Mouse (Mus musculus): ENCODE measurements around the gene Nae1. TPM values are rescaled to one million over a fixed set of nuclear protein-coding genes. Genes with fewer than 3 reads are reported as not detected.
A peak's percentile ranks its signal among the peaks of the same experiment; 100 is the strongest.

Nae1 gene
- polyA plus RNA-seq, 1 experiment from 2014 or later: 129 TPM

- no peak for ATAC-seq (ENCODE audit: insufficient number of reproducible peaks, insufficient read depth, low FRiP score, low TSS enrichment)
- Histone ChIP-seq H3K27me3 (peaks cover 61% of the 10 kb centered on the region), H3K36me3 (no peaks in the 10 kb centered on the region), H3K27ac (no peak overlapping the region), H3K9ac (no peak overlapping the region), H3K4me2 (replicated peaks) (no peak overlapping the region), H3K4me1 (peaks cover 15% of the 10 kb centered on the region; the same call in 1 of the 2 replicates), H3K9me3 (no peaks in the 10 kb centered on the region), H3K4me3 (no peak overlapping the region)
- 11% methylated on average over 11 of the region's 11 CpGs for WGBS
These were observed 7.7 kb upstream of the Nae1 start for GRCm38 (mm10) chr8:104542160-104542559.

GRCm38 (mm10) chr8:104541515-104541880 lies 7.1 kb upstream of the Nae1 start:
- H3K4me1 ChIP-seq: peaks cover 15% of the 10 kb centered on the region; the same call in 1 of the 2 replicates
- no peak overlapping the region for H3K27ac ChIP-seq
- H3K4me2 ChIP-seq (replicated peaks): peak overlapping the region; percentile 95
- H3K4me3 ChIP-seq: peak overlapping the region; percentile 49
- H3K9me3 ChIP-seq: no peaks in the 10 kb centered on the region
- no peak overlapping the region; the same call in 1 of the 2 replicates for H3K9ac ChIP-seq
- peaks cover 61% of the 10 kb centered on the region for H3K27me3 ChIP-seq
- no peak for ATAC-seq (ENCODE audit: insufficient number of reproducible peaks, insufficient read depth, low FRiP score, low TSS enrichment)
- no peaks in the 10 kb centered on the region for H3K36me3 ChIP-seq
- WGBS: 11% methylated on average over 8 of the region's 8 CpGs

- Histone ChIP-seq H3K9ac (peak overlapping the region; percentile 47), H3K4me2 (replicated peaks) (peak overlapping the region; percentile 95), H3K36me3 (no peaks in the 10 kb centered on the region), H3K9me3 (no peaks in the 10 kb centered on the region), H3K4me1 (peaks cover 15% of the 10 kb centered on the region; the same call in 1 of the 2 replicates), H3K27ac (no peak overlapping the region), H3K27me3 (peaks cover 61% of the 10 kb centered on the region), H3K4me3 (peak overlapping the region; percentile 49)
- WGBS: under 1% methylated on average over 75 of the region's 76 CpGs
- no peak for ATAC-seq (ENCODE audit: insufficient number of reproducible peaks, insufficient read depth, low FRiP score, low TSS enrichment)
These were observed 6.5 kb upstream of the Nae1 start for GRCm38 (mm10) chr8:104540710-104541514.

GRCm38 (mm10) chr8:104540238-104540637 lies 5.8 kb upstream of the Nae1 start:
- H3K4me2 ChIP-seq (replicated peaks): peak overlapping the region; percentile 95
- H3K27me3 ChIP-seq: peaks cover 61% of the 10 kb centered on the region
- no peak for ATAC-seq (ENCODE audit: insufficient number of reproducible peaks, insufficient read depth, low FRiP score, low TSS enrichment)
- WGBS: 38% methylated on average over 7 of the region's 7 CpGs
- H3K27ac ChIP-seq: no peak overlapping the region
- no peaks in the 10 kb centered on the region for H3K36me3 ChIP-seq
- no peaks in the 10 kb centered on the region for H3K9me3 ChIP-seq
- H3K9ac ChIP-seq: no peak overlapping the region
- H3K4me1 ChIP-seq: peaks cover 18% of the 10 kb centered on the region; the same call in 1 of the 2 replicates
- peak overlapping the region; percentile 49 for H3K4me3 ChIP-seq

GRCm38 (mm10) chr8:104539566-104539965 lies 5.1 kb upstream of the Nae1 start:
- no peak overlapping the region for H3K27ac ChIP-seq
- peaks cover 19% of the 10 kb centered on the region; the same call in 1 of the 2 replicates for H3K4me1 ChIP-seq
- no peak overlapping the region for H3K9ac ChIP-seq
- no peaks in the 10 kb centered on the region for H3K9me3 ChIP-seq
- ATAC-seq (ENCODE audit: insufficient number of reproducible peaks, insufficient read depth, low FRiP score, low TSS enrichment): no peak
- WGBS: 89% methylated on average over 2 of the region's 2 CpGs
- peaks cover 61% of the 10 kb centered on the region for H3K27me3 ChIP-seq
- H3K4me3 ChIP-seq: no peak overlapping the region
- H3K4me2 ChIP-seq (replicated peaks): no peak overlapping the region
- no peaks in the 10 kb centered on the region for H3K36me3 ChIP-seq

GRCm38 (mm10) chr8:104538896-104539295 lies 4.5 kb upstream of the Nae1 start:
- ATAC-seq (ENCODE audit: insufficient number of reproducible peaks, insufficient read depth, low FRiP score, low TSS enrichment): no peak
- H3K36me3 ChIP-seq: no peaks in the 10 kb centered on the region
- no peaks in the 10 kb centered on the region for H3K9me3 ChIP-seq
- peaks cover 19% of the 10 kb centered on the region; the same call in 1 of the 2 replicates for H3K4me1 ChIP-seq
- H3K27me3 ChIP-seq: peaks cover 56% of the 10 kb centered on the region
- no peak overlapping the region for H3K27ac ChIP-seq
- H3K4me2 ChIP-seq (replicated peaks): no peak overlapping the region
- H3K4me3 ChIP-seq: no peak overlapping the region
- H3K9ac ChIP-seq: no peak overlapping the region
- WGBS: 77% methylated on average over 4 of the region's 4 CpGs

GRCm38 (mm10) chr8:104536028-104536427 lies 1.6 kb upstream of the Nae1 start:
- no peaks in the 10 kb centered on the region for H3K36me3 ChIP-seq
- H3K27me3 ChIP-seq: peaks cover 27% of the 10 kb centered on the region
- H3K4me3 ChIP-seq: no peak overlapping the region
- H3K9ac ChIP-seq: no peak overlapping the region
- H3K4me1 ChIP-seq: peaks cover 28% of the 10 kb centered on the region
- H3K27ac ChIP-seq: no peak overlapping the region
- no peak for ATAC-seq (ENCODE audit: insufficient number of reproducible peaks, insufficient read depth, low FRiP score, low TSS enrichment)
- H3K9me3 ChIP-seq: no peaks in the 10 kb centered on the region
- no peak overlapping the region for H3K4me2 ChIP-seq (replicated peaks)
- WGBS: 78% methylated on average over 4 of the region's 4 CpGs

GRCm38 (mm10) chr8:104535378-104535777 lies 941 bp upstream of the Nae1 start:
- Histone ChIP-seq H3K27me3 (peaks cover 20% of the 10 kb centered on the region), H3K4me2 (replicated peaks) (peak overlapping the region; percentile 63), H3K9ac (no peak overlapping the region), H3K9me3 (no peaks in the 10 kb centered on the region), H3K4me1 (peaks cover 21% of the 10 kb centered on the region), H3K4me3 (no peak overlapping the region), H3K27ac (no peak overlapping the region), H3K36me3 (no peaks in the 10 kb centered on the region)
- WGBS: 35% methylated on average over 7 of the region's 7 CpGs
- ATAC-seq (ENCODE audit: insufficient number of reproducible peaks, insufficient read depth, low FRiP score, low TSS enrichment): no peak

- peak overlapping the region; percentile 76 for H3K4me3 ChIP-seq
- H3K27ac ChIP-seq: no peak overlapping the region
- ATAC-seq (ENCODE audit: insufficient number of reproducible peaks, insufficient read depth, low FRiP score, low TSS enrichment): peak; percentile 32; the same call in 1 of the 2 replicates
- peak overlapping the region; percentile 63 for H3K4me2 ChIP-seq (replicated peaks)
- H3K9ac ChIP-seq: peak overlapping the region; percentile 95; the same call in 1 of the 2 replicates
- H3K9me3 ChIP-seq: no peaks in the 10 kb centered on the region
- peaks cover 14% of the 10 kb centered on the region for H3K27me3 ChIP-seq
- H3K4me1 ChIP-seq: peaks cover 20% of the 10 kb centered on the region
- 0 out of 2 replicates have a peak, but pooled peaks cover 6% of the 10 kb centered on the region for H3K36me3 ChIP-seq
- 10% methylated on average over 9 of the region's 9 CpGs for WGBS
These were observed 323 bp upstream of the Nae1 start for GRCm38 (mm10) chr8:104534779-104535141.

GRCm38 (mm10) chr8:104533551-104533950 lies 886 bp downstream of the Nae1 start:
- peaks cover 12% of the 10 kb centered on the region for H3K36me3 ChIP-seq
- peak overlapping the region; percentile 76 for H3K4me3 ChIP-seq
- H3K27ac ChIP-seq: no peak overlapping the region
- peaks cover 18% of the 10 kb centered on the region for H3K4me1 ChIP-seq
- H3K9me3 ChIP-seq: no peaks in the 10 kb centered on the region
- no peak for ATAC-seq (ENCODE audit: insufficient number of reproducible peaks, insufficient read depth, low FRiP score, low TSS enrichment)
- H3K27me3 ChIP-seq: 0 out of 2 replicates have a peak, but pooled peaks cover 2% of the 10 kb centered on the region
- WGBS: 18% methylated on average over 7 of the region's 7 CpGs
- H3K9ac ChIP-seq: peak overlapping the region; percentile 95
- H3K4me2 ChIP-seq (replicated peaks): peak overlapping the region; percentile 63

- WGBS: 94% methylated on average over 6 of the region's 6 CpGs
- no peaks in the 10 kb centered on the region for H3K27me3 ChIP-seq
- H3K4me2 ChIP-seq (replicated peaks): no peak overlapping the region
- H3K9me3 ChIP-seq: no peaks in the 10 kb centered on the region
- H3K4me3 ChIP-seq: no peak overlapping the region
- no peak overlapping the region for H3K27ac ChIP-seq
- peaks cover 30% of the 10 kb centered on the region for H3K36me3 ChIP-seq
- H3K4me1 ChIP-seq: peaks cover 12% of the 10 kb centered on the region
- no peak for ATAC-seq (ENCODE audit: insufficient number of reproducible peaks, insufficient read depth, low FRiP score, low TSS enrichment)
- H3K9ac ChIP-seq: no peak overlapping the region
These were observed 4.8 kb downstream of the Nae1 start for GRCm38 (mm10) chr8:104529671-104530070.

- ATAC-seq (ENCODE audit: insufficient number of reproducible peaks, insufficient read depth, low FRiP score, low TSS enrichment): no peak
- 81% methylated on average over 5 of the region's 5 CpGs for WGBS
These were observed 16.6 kb downstream of the Nae1 start for GRCm38 (mm10) chr8:104517872-104518271.

More at GRCm38 (mm10) chr8:104517872-104518271, 16.6 kb downstream of the Nae1 start:
- Histone ChIP-seq H3K4me1 (no peaks in the 10 kb centered on the region), H3K9ac (no peak overlapping the region), H3K27me3 (no peaks in the 10 kb centered on the region), H3K36me3 (peaks cover 39% of the 10 kb centered on the region), H3K4me3 (no peak overlapping the region), H3K27ac (no peak overlapping the region), H3K4me2 (replicated peaks) (no peak overlapping the region), H3K9me3 (no peaks in the 10 kb centered on the region)
